Mouse (Mus musculus) testis, adult 2 months (tissue): ENCODE measurements around the gene Cspg4.

Experiments
- CTCF ChIP-seq: fragments of 200-500 bp; IDR thresholded peaks from 2 replicates; pipeline ENCODE4 v1.5.1; 2012; ENCODE audit warnings: low read depth, mild to moderate bottlenecking, inconsistent platforms, low read length, moderate library complexity; ENCODE audit not compliant: control insufficient read depth, insufficient read depth, insufficient replicate concordance
- POLR2A ChIP-seq: fragments of 200-500 bp; IDR thresholded peaks from 2 replicates; pipeline ENCODE4 v1.6.1; 2012; ENCODE audit warnings: low read depth, mild to moderate bottlenecking, inconsistent platforms, low read length, moderate library complexity; ENCODE audit not compliant: control insufficient read depth

DNA sequence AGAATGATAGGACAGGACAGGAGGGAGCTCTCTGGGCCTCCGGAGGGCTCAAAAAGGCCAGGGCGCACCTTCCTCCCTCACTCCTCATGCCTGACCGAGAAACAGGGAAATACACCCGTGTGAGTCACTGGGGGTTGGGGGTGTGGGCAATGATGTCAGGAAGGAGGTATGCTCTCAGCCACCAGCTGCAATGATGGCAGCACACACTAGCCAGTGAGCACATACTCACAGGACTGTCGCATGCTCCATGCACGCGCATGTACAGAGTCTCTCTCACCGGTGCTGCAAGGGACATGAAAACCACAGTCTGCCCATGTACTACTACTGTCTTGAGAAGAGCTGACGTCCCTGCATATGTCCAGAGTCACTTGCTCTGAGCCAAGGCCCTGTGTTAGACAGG is 42.7 kb downstream of the Cspg4 start:
- TF ChIP-seq CTCF (no peak), POLR2A (no peak)
